Mouse (Mus musculus) layer of hippocampus, postnatal 10 days (tissue): Measurements from ENCODE around the gene Nek9. TPM values are rescaled to one million over a fixed set of nuclear protein-coding genes. Genes with fewer than 3 reads are reported as not detected.

Experiments
- DNase-seq, 2 experiments: peaks; one replicate each; pipeline ENCODE4 v3.0.0; 2021; ENCODE audit warnings: low spot score in 2 of 2
- total RNA-seq, 2 experiments: library from RNA; stranded (reverse); gene quantifications; 2 replicates each; pipeline ENCODE4 v1.2.3; 2021

Nek9 gene
- total RNA-seq, 2 experiments from 2014 or later, result 29.6 to 31.7 TPM

- no peak for DNase-seq
Observed at GRCm38 (mm10) chr12:85266248-85266647, 72.9 kb downstream of the Nek9 start.

DNA sequence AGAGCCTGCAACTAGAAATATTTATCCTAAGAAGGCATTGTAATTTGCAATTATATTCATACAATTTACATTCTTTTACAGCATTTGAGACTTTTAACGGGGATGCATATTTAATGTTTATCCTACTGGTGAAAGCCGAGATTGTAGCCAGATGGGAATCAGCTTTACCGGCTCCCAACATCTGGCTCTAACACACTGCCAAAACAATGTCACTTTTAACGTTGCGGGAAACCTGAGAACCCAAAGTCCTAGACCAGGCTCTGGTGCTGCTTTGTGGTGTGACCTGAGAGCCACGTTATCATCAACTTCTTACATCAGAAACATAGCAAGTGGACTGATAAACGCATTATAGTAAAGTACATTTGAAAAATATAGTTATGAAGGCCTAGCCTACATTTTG lies 74.2 kb downstream of the Nek9 start:
- DNase-seq, result no peak

GRCm38 (mm10) chr12:85264531-85264930 lies 74.6 kb downstream of the Nek9 start:
- no peak for DNase-seq

GRCm38 (mm10) chr12:85263190-85263589 lies 76.0 kb downstream of the Nek9 start:
- DNase-seq, result no peak

DNA sequence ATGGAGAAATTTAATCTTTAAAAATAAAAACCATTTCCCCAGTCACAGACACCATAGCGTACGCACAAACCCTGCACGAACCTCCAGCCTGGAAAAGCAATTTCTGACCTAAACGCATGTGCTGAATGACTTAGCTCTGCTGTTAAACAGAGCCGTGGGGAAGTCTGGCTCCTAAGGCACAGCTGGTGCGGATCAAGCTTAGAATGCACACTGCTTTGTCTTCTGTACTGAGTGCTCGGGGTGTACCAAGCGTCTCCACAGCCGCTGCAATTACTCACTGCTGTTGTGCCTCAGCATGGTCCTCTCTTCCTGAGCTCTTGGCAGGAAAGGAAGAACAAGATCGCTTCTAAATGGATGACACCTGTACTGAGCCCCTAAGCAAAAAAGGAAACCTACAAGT lies 76.7 kb downstream of the Nek9 start:
- no peak for DNase-seq

- no peak for DNase-seq
Observed at GRCm38 (mm10) chr12:85257008-85257639, 82.0 kb downstream of the Nek9 start.

GRCm38 (mm10) chr12:85256074-85256751 lies 82.9 kb downstream of the Nek9 start:
- no peak for DNase-seq

DNA sequence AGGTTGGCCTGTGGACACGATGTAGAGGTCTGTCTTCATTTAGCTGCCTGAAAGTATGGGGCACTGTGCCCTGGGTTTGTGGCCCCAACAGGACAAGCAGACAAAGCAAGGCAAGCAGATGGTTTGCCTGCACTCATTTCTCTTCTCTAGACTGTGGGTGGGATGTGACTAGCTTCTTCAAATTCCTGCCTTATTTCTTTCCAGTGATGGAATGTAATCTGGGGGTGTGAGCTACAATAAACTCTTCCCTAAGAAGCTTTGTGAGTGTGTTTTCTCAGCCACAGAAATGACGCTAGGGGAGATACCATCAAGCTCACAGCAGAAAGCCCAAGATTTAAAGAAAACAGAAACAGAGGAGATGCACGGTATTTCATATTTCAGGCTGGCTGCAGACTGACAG lies 87.1 kb downstream of the Nek9 start:
- no peak for DNase-seq

Other genes with a start within 250 kb of the Nek9 start
- gene Prox2, start 228.6 kb downstream of the Nek9 start, total RNA-seq, result 1 to 10 TPM; 1.1 to 1.4 TPM
- 100 to 1,000 TPM; 162 to 167 TPM for gene Dlst, start 228.5 kb downstream of the Nek9 start, total RNA-seq
- 10 to 100 TPM; 41.5 to 48.4 TPM for gene Rps6kl1, start 188.1 kb downstream of the Nek9 start, total RNA-seq
- 1 to 10 TPM; 5.1 to 6.0 TPM for gene Pgf, start 161.6 kb downstream of the Nek9 start, total RNA-seq
- gene Eif2b2, start 119.9 kb downstream of the Nek9 start, total RNA-seq, result 10 to 100 TPM; 57.4 to 85.0 TPM
- 10 to 100 TPM; 12.3 to 13.3 TPM for gene Mlh3, start 68.8 kb downstream of the Nek9 start, total RNA-seq
- 10 to 100 TPM; 30.6 to 31.9 TPM for gene Acyp1, start 50.9 kb downstream of the Nek9 start, total RNA-seq
- under 1 TPM; 0.33 to 0.71 TPM for gene Zc2hc1c, start 50.8 kb downstream of the Nek9 start, total RNA-seq
- gene Tmed10, start 35.5 kb upstream of the Nek9 start, total RNA-seq, result 100 to 1,000 TPM; 147 to 155 TPM
- gene Fos, start 134.5 kb upstream of the Nek9 start, total RNA-seq, result 1 to 10 TPM; 8.2 to 9.3 TPM